Mouse (Mus musculus): ENCODE results near the gene Neu4.
"Not testable (repeated sequence)": the region's sequence is repeated elsewhere in the genome, so short reads cannot be mapped to it uniquely, and the experiment has no call there.

GRCm38 (mm10) chr1:94005954-94006506 is 14.2 kb upstream of the Neu4 start:
- not testable (repeated sequence) for TF ChIP-seq CHD2 (IDR thresholded peaks at IDR 0.05; ENCODE audit: low read depth, low read length); HCFC1 (IDR thresholded peaks at IDR 0.05; ENCODE audit: borderline replicate concordance, insufficient read depth, low read length); ZNF384 (IDR thresholded peaks at IDR 0.05; ENCODE audit: low read depth, low read length); MAFK (IDR thresholded peaks at IDR 0.05; ENCODE audit: insufficient read depth, low read depth, low read length); ZC3H11A (IDR thresholded peaks at IDR 0.05; ENCODE audit: borderline replicate concordance, low read depth, low read length)

All from ES-E14 (cell line).